Mouse (Mus musculus): ENCODE measurements around the gene Fzd4. TPM values are rescaled to one million over a fixed set of nuclear protein-coding genes. Genes with fewer than 3 reads are reported as not detected.

Gene Fzd4
- polyA plus RNA-seq, 1 experiment from 2014 or later = 14.7 TPM

GRCm38 (mm10) chr7:89395399-89395798 lies 8.8 kb upstream of the Fzd4 start:
- ATAC-seq (ENCODE audit: insufficient read depth, low FRiP score) = no peak
- Histone ChIP-seq H3K36me3 (ENCODE audit: control insufficient read depth, insufficient read depth, low read length) (no peaks in the 10 kb centered on the region), H3K9me3 (replicated peaks; ENCODE audit: control insufficient read depth, low read length) (no peaks in the 10 kb centered on the region), H3K4me3 (replicated peaks; ENCODE audit: low read length) (no peak overlapping the region), H3K4me1 (ENCODE audit: control insufficient read depth, insufficient read depth, low read length) (peaks cover 13% of the 10 kb centered on the region), H3K27me3 (ENCODE audit: control insufficient read depth, insufficient read depth, low read length) (no peaks in the 10 kb centered on the region), H3K27ac (ENCODE audit: low read length) (no peak overlapping the region), H3K4me2 (ENCODE audit: low read depth, low read length) (no peak overlapping the region), H3K9ac (ENCODE audit: low read length) (no peak overlapping the region)
- 86% methylated on average over 1 of the region's 1 CpGs for WGBS

- ATAC-seq (ENCODE audit: insufficient read depth, low FRiP score) = no peak
- Histone ChIP-seq H3K4me1 (ENCODE audit: control insufficient read depth, insufficient read depth, low read length) (peaks cover 6% of the 10 kb centered on the region), H3K9ac (ENCODE audit: low read length) (no peak overlapping the region), H3K4me2 (ENCODE audit: low read depth, low read length) (no peak overlapping the region), H3K36me3 (ENCODE audit: control insufficient read depth, insufficient read depth, low read length) (no peaks in the 10 kb centered on the region), H3K9me3 (replicated peaks; ENCODE audit: control insufficient read depth, low read length) (no peaks in the 10 kb centered on the region), H3K27ac (ENCODE audit: low read length) (no peak overlapping the region), H3K4me3 (replicated peaks; ENCODE audit: low read length) (no peak overlapping the region), H3K27me3 (ENCODE audit: control insufficient read depth, insufficient read depth, low read length) (no peaks in the 10 kb centered on the region)
- 75% methylated on average over 8 of the region's 8 CpGs for WGBS
Measured at GRCm38 (mm10) chr7:89396386-89396785, 7.8 kb upstream of the Fzd4 start.

GRCm38 (mm10) chr7:89397837-89398534 lies 6.2 kb upstream of the Fzd4 start:
- no peak overlapping the region for H3K4me2 ChIP-seq (ENCODE audit: low read depth, low read length)
- H3K27ac ChIP-seq (ENCODE audit: low read length) = peak overlapping the region; percentile 43; the same call in 1 of the 2 replicates
- H3K4me3 ChIP-seq (replicated peaks; ENCODE audit: low read length) = no peak overlapping the region
- no peaks in the 10 kb centered on the region for H3K36me3 ChIP-seq (ENCODE audit: control insufficient read depth, insufficient read depth, low read length)
- no peaks in the 10 kb centered on the region for H3K27me3 ChIP-seq (ENCODE audit: control insufficient read depth, insufficient read depth, low read length)
- peak; percentile 76 for ATAC-seq (ENCODE audit: insufficient read depth, low FRiP score)
- H3K4me1 ChIP-seq (ENCODE audit: control insufficient read depth, insufficient read depth, low read length) = peaks cover 9% of the 10 kb centered on the region; the same call in 1 of the 2 replicates
- H3K9ac ChIP-seq (ENCODE audit: low read length) = no peak overlapping the region
- H3K9me3 ChIP-seq (replicated peaks; ENCODE audit: control insufficient read depth, low read length) = no peaks in the 10 kb centered on the region
- WGBS = 52% methylated on average over 3 of the region's 3 CpGs

- ATAC-seq (ENCODE audit: insufficient read depth, low FRiP score) = no peak
- H3K4me3 ChIP-seq (replicated peaks; ENCODE audit: low read length) = no peak overlapping the region
- no peak overlapping the region for H3K4me2 ChIP-seq (ENCODE audit: low read depth, low read length)
- no peaks in the 10 kb centered on the region for H3K36me3 ChIP-seq (ENCODE audit: control insufficient read depth, insufficient read depth, low read length)
- no peak overlapping the region for H3K9ac ChIP-seq (ENCODE audit: low read length)
- WGBS = 93% methylated on average over 2 of the region's 2 CpGs
- no peaks in the 10 kb centered on the region for H3K27me3 ChIP-seq (ENCODE audit: control insufficient read depth, insufficient read depth, low read length)
- no peaks in the 10 kb centered on the region for H3K9me3 ChIP-seq (replicated peaks; ENCODE audit: control insufficient read depth, low read length)
- H3K4me1 ChIP-seq (ENCODE audit: control insufficient read depth, insufficient read depth, low read length) = peaks cover 9% of the 10 kb centered on the region; the same call in 1 of the 2 replicates
- no peak overlapping the region for H3K27ac ChIP-seq (ENCODE audit: low read length)
Measured at GRCm38 (mm10) chr7:89400721-89401120, 3.4 kb upstream of the Fzd4 start.

GRCm38 (mm10) chr7:89401136-89401858 lies 2.9 kb upstream of the Fzd4 start:
- 73% methylated on average over 11 of the region's 11 CpGs for WGBS
- H3K27ac ChIP-seq (ENCODE audit: low read length) = no peak overlapping the region

GRCm38 (mm10) chr7:89401936-89402335 lies 2.2 kb upstream of the Fzd4 start:
- Histone ChIP-seq H3K4me2 (ENCODE audit: low read depth, low read length) (no peak overlapping the region), H3K4me1 (ENCODE audit: control insufficient read depth, insufficient read depth, low read length) (peaks cover 12% of the 10 kb centered on the region), H3K9ac (ENCODE audit: low read length) (no peak overlapping the region), H3K27ac (ENCODE audit: low read length) (no peak overlapping the region), H3K36me3 (ENCODE audit: control insufficient read depth, insufficient read depth, low read length) (no peaks in the 10 kb centered on the region), H3K4me3 (replicated peaks; ENCODE audit: low read length) (no peak overlapping the region), H3K9me3 (replicated peaks; ENCODE audit: control insufficient read depth, low read length) (no peaks in the 10 kb centered on the region), H3K27me3 (ENCODE audit: control insufficient read depth, insufficient read depth, low read length) (no peaks in the 10 kb centered on the region)
- 63% methylated on average over 3 of the region's 3 CpGs for WGBS
- ATAC-seq (ENCODE audit: insufficient read depth, low FRiP score) = no peak

More at GRCm38 (mm10) chr7:89401136-89401858, 2.9 kb upstream of the Fzd4 start:
- H3K9ac ChIP-seq (ENCODE audit: low read length) = no peak overlapping the region
- no peak for ATAC-seq (ENCODE audit: insufficient read depth, low FRiP score)
- no peak overlapping the region for H3K4me2 ChIP-seq (ENCODE audit: low read depth, low read length)
- H3K9me3 ChIP-seq (replicated peaks; ENCODE audit: control insufficient read depth, low read length) = no peaks in the 10 kb centered on the region
- peaks cover 9% of the 10 kb centered on the region; the same call in 1 of the 2 replicates for H3K4me1 ChIP-seq (ENCODE audit: control insufficient read depth, insufficient read depth, low read length)
- no peaks in the 10 kb centered on the region for H3K36me3 ChIP-seq (ENCODE audit: control insufficient read depth, insufficient read depth, low read length)
- H3K27me3 ChIP-seq (ENCODE audit: control insufficient read depth, insufficient read depth, low read length) = no peaks in the 10 kb centered on the region
- no peak overlapping the region for H3K4me3 ChIP-seq (replicated peaks; ENCODE audit: low read length)

- Histone ChIP-seq H3K4me2 (ENCODE audit: low read depth, low read length) (peak overlapping the region; percentile 80), H3K4me3 (replicated peaks; ENCODE audit: low read length) (peak overlapping the region; percentile 96), H3K36me3 (ENCODE audit: control insufficient read depth, insufficient read depth, low read length) (no peaks in the 10 kb centered on the region), H3K9me3 (replicated peaks; ENCODE audit: control insufficient read depth, low read length) (no peaks in the 10 kb centered on the region), H3K27me3 (ENCODE audit: control insufficient read depth, insufficient read depth, low read length) (no peaks in the 10 kb centered on the region), H3K9ac (ENCODE audit: low read length) (peak overlapping the region; percentile 74), H3K4me1 (ENCODE audit: control insufficient read depth, insufficient read depth, low read length) (peaks cover 20% of the 10 kb centered on the region), H3K27ac (ENCODE audit: low read length) (peak overlapping the region; percentile 94)
- WGBS = 4% methylated on average over 52 of the region's 52 CpGs
- peak; percentile 86 for ATAC-seq (ENCODE audit: insufficient read depth, low FRiP score)
Measured at GRCm38 (mm10) chr7:89403053-89403972, 842 bp upstream of the Fzd4 start.

- peak overlapping the region; percentile 96 for H3K9ac ChIP-seq (ENCODE audit: low read length)
- under 1% methylated on average over 35 of the region's 35 CpGs for WGBS
- peak overlapping the region; percentile 80 for H3K4me2 ChIP-seq (ENCODE audit: low read depth, low read length)
- ATAC-seq (ENCODE audit: insufficient read depth, low FRiP score) = no peak
- no peaks in the 10 kb centered on the region for H3K9me3 ChIP-seq (replicated peaks; ENCODE audit: control insufficient read depth, low read length)
- H3K4me3 ChIP-seq (replicated peaks; ENCODE audit: low read length) = peak overlapping the region; percentile 96
- peaks cover 33% of the 10 kb centered on the region for H3K4me1 ChIP-seq (ENCODE audit: control insufficient read depth, insufficient read depth, low read length)
- no peaks in the 10 kb centered on the region; the same call in 1 of the 2 replicates for H3K36me3 ChIP-seq (ENCODE audit: control insufficient read depth, insufficient read depth, low read length)
- no peaks in the 10 kb centered on the region for H3K27me3 ChIP-seq (ENCODE audit: control insufficient read depth, insufficient read depth, low read length)
- H3K27ac ChIP-seq (ENCODE audit: low read length) = peak overlapping the region; percentile 92
Measured at GRCm38 (mm10) chr7:89404734-89405440, 732 bp downstream of the Fzd4 start.

Measured in stomach, embryonic 16.5 days (tissue).